Mouse (Mus musculus): ENCODE results near the gene Pcyt1b. TPM values are rescaled to one million over a fixed set of nuclear protein-coding genes. Genes with fewer than 3 reads are reported as not detected.

Pcyt1b gene
- polyA plus RNA-seq, 1 experiment = 1.9 TPM

DNA sequence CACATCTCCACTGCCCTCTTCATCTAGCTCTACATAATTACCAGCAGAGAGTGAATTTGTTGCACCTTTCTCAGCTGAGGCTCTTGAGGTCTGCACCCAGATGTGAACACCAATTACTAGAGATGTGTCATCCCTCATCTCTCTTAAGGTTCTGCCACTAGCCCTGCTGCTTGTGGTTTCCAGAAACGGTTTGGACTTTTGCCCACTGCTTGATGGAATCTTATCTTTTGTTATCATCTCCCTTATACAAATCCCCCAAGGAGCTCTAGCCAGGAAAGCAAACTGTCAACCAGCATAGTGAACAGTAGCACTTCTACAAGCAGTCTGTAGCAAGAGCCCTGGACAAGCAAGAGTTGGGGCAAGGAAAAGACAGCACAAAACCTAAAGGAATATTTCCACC, 57.9 kb downstream of the Pcyt1b start:
- Histone ChIP-seq H3K4me2 (ENCODE audit: low read depth) (no peak overlapping the region), H3K27me3 (ENCODE audit: control insufficient read depth, insufficient read depth, insufficient read length) (no peaks in the 10 kb centered on the region), H3K4me3 (no peak overlapping the region), H3ac (ENCODE audit: control insufficient read depth, insufficient read length) (no peak overlapping the region), H3K36me3 (ENCODE audit: control insufficient read depth, insufficient read depth) (no peaks in the 10 kb centered on the region), H3K79me2 (ENCODE audit: control insufficient read depth, insufficient read depth) (no peaks in the 10 kb centered on the region)
- TF ChIP-seq TCF3 (IDR thresholded peaks at IDR 0.05; ENCODE audit: insufficient read length, low read depth) = no peak
- TF ChIP-seq SRF (IDR thresholded peaks at IDR 0.05; ENCODE audit: control insufficient read depth, insufficient read length, low read depth) = no peak
- no peak for TF ChIP-seq POLR2A (IDR thresholded peaks at IDR 0.05; ENCODE audit: insufficient read length, low read depth)
- no peak for TF ChIP-seq CEBPB (IDR thresholded peaks at IDR 0.05; ENCODE audit: insufficient read depth, poor library complexity, severe bottlenecking)
- TF ChIP-seq TCF12 (IDR thresholded peaks at IDR 0.05; ENCODE audit: insufficient read depth, poor library complexity, severe bottlenecking) = no peak

DNA sequence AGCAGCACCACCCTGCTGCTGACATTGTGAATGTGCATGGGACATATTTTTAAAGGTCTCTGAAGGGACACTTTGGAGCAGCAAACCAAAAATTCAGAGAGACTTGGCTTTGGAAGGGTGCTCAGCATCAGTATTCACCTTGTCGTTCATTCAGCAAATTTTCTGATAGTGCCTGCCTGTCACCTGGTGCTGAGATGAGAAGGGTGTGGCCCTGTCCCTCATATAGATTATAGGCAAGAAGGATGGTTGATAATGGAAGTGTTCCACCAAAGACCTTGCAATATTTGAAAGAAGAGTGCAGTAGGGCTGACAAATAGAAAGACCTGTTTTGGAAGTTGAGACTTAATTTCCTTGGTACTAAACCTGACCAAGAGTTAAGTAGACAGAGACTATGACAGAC, 74.9 kb downstream of the Pcyt1b start:
- Histone ChIP-seq H3K4me3 (no peak overlapping the region), H3ac (ENCODE audit: control insufficient read depth, insufficient read length) (no peak overlapping the region), H3K27me3 (ENCODE audit: control insufficient read depth, insufficient read depth, insufficient read length) (no peaks in the 10 kb centered on the region), H3K4me2 (ENCODE audit: low read depth) (no peak overlapping the region), H3K79me2 (ENCODE audit: control insufficient read depth, insufficient read depth) (no peaks in the 10 kb centered on the region), H3K36me3 (ENCODE audit: control insufficient read depth, insufficient read depth) (no peaks in the 10 kb centered on the region)
- no peak for TF ChIP-seq MYOD1 (IDR thresholded peaks at IDR 0.05; ENCODE audit: control insufficient read depth in 1 of 3, insufficient read length in 2 of 3, low read depth in 2 of 3)

DNA sequence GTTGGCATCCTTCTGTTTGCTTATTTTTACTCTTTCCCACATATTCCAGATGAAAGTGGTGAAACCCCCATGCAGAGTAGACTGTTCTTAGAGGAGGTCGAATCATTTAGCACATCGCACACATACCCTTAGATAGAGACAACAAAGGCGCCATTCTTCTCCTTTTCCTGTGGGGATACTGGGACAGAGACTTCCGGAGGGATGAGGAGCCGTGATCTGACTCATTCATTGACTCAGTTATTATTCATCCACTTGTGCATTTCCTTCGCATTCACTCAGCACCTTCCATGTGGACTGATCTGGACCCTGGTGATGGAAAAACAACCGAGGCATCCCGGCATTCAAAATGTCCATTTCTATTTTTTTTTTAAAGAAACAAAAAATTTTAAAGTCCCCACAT, 76.2 kb downstream of the Pcyt1b start:
- H3K36me3 ChIP-seq (ENCODE audit: control insufficient read depth, insufficient read depth) = no peaks in the 10 kb centered on the region

DNA sequence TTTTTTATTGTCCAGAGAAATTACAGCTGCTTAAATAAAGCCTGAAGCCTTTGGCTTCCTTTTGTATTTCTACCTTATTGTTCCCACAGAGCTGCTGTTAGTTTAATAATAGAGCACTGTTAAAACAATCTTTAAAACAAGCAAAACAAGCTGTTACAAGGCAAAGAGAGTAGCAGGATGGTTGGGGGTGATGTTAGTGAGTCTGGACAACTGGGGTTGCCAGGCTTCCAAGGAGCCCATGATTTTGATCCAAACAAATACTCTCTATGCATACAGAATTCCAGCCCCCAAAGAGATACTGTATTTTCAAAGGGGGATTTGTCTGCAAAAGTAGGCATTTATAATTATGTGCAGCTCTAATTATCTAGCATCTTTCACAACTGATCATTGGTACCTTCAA, 77.7 kb downstream of the Pcyt1b start:
- TF ChIP-seq SRF (IDR thresholded peaks at IDR 0.05; ENCODE audit: control insufficient read depth, insufficient read length, low read depth) = no peak
- TF ChIP-seq MYOG (IDR thresholded peaks at IDR 0.05; ENCODE audit: control insufficient read depth in 1 of 3, insufficient read depth in 1 of 3, insufficient read length in 2 of 3, low read depth in 2 of 3) = no peak
- no peak for TF ChIP-seq MYOD1 (IDR thresholded peaks at IDR 0.05; ENCODE audit: control insufficient read depth in 1 of 3, insufficient read length in 2 of 3, low read depth in 2 of 3)
- no peak for TF ChIP-seq REST (IDR thresholded peaks at IDR 0.05; ENCODE audit: insufficient read depth, insufficient read length)
- TF ChIP-seq MAX (IDR thresholded peaks at IDR 0.05; ENCODE audit: low read depth) = no peak
- no peak for TF ChIP-seq CEBPB (IDR thresholded peaks at IDR 0.05; ENCODE audit: insufficient read depth, poor library complexity, severe bottlenecking)
- TF ChIP-seq E2F4 (IDR thresholded peaks at IDR 0.05; ENCODE audit: insufficient read depth) = no peak
- TF ChIP-seq USF1 (IDR thresholded peaks at IDR 0.05; ENCODE audit: low read depth) = no peak
- TF ChIP-seq TCF3 (IDR thresholded peaks at IDR 0.05; ENCODE audit: insufficient read length, low read depth) = no peak
- H3K27me3 ChIP-seq (ENCODE audit: control insufficient read depth, insufficient read depth, insufficient read length) = no peaks in the 10 kb centered on the region
- no peak overlapping the region for H3K4me2 ChIP-seq (ENCODE audit: low read depth)
- no peak overlapping the region for H3K4me3 ChIP-seq
- H3K79me2 ChIP-seq (ENCODE audit: control insufficient read depth, insufficient read depth) = no peaks in the 10 kb centered on the region
- H3ac ChIP-seq (ENCODE audit: control insufficient read depth, insufficient read length) = no peak overlapping the region
- no peaks in the 10 kb centered on the region for H3K36me3 ChIP-seq (ENCODE audit: control insufficient read depth, insufficient read depth)

More for the DNA sequence above, 76.2 kb downstream of the Pcyt1b start:
- TF ChIP-seq E2F4 (IDR thresholded peaks at IDR 0.05; ENCODE audit: insufficient read depth) (no peak), SRF (IDR thresholded peaks at IDR 0.05; ENCODE audit: control insufficient read depth, insufficient read length, low read depth) (no peak), TCF3 (IDR thresholded peaks at IDR 0.05; ENCODE audit: insufficient read length, low read depth) (no peak), USF1 (IDR thresholded peaks at IDR 0.05; ENCODE audit: low read depth) (no peak), MAX (IDR thresholded peaks at IDR 0.05; ENCODE audit: low read depth) (no peak), CEBPB (IDR thresholded peaks at IDR 0.05; ENCODE audit: insufficient read depth, poor library complexity, severe bottlenecking) (no peak), TCF12 (IDR thresholded peaks at IDR 0.05; ENCODE audit: insufficient read depth, poor library complexity, severe bottlenecking) (no peak), REST (IDR thresholded peaks at IDR 0.05; ENCODE audit: insufficient read depth, insufficient read length) (no peak), MYOD1 (IDR thresholded peaks at IDR 0.05; ENCODE audit: control insufficient read depth in 1 of 3, insufficient read length in 2 of 3, low read depth in 2 of 3) (no peak)
- Histone ChIP-seq H3K27me3 (ENCODE audit: control insufficient read depth, insufficient read depth, insufficient read length) (no peaks in the 10 kb centered on the region), H3ac (ENCODE audit: control insufficient read depth, insufficient read length) (no peak overlapping the region), H3K4me3 (no peak overlapping the region), H3K79me2 (ENCODE audit: control insufficient read depth, insufficient read depth) (no peaks in the 10 kb centered on the region), H3K4me2 (ENCODE audit: low read depth) (peak overlapping the region; percentile 42)

DNA sequence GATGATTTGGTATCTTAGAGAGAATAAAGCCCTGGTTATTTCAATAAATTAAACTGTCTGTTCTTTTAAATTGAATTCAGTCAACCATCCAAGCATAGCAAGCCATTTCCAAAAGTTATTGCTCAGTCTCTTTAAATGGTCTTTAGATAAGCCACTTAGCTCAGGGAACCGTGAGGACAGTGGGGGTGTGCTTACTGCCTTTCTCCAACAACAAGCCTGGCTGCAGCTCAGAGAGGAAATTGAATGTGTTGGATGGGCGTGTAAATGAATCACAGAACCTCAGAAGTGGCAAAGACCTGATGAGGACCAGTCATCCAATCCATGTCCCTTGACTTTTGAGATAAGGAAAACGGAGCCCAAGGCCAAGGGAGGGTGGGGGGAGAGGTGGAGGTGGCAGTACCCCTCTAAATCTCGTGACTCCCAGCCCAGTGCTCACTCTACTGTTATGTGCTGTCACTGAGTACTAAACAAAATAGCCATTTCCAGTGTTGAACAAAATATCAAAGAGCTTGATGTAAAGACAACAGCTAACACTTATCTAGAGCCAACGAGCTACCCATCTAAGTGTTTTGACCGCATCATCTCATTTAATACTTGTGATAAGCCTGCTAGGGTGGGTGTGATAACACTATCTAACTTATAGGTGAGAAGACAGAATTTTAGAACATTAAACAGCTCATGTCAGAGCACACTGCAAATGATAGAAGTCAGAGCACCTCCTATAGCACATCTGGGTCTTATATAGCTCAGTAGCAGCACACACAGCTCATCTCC, 78.5 kb downstream of the Pcyt1b start:
- Histone ChIP-seq H3K4me3 (no peak overlapping the region), H3K4me2 (ENCODE audit: low read depth) (no peak overlapping the region), H3K27me3 (ENCODE audit: control insufficient read depth, insufficient read depth, insufficient read length) (no peaks in the 10 kb centered on the region), H3K79me2 (ENCODE audit: control insufficient read depth, insufficient read depth) (no peaks in the 10 kb centered on the region), H3K36me3 (ENCODE audit: control insufficient read depth, insufficient read depth) (no peaks in the 10 kb centered on the region), H3ac (ENCODE audit: control insufficient read depth, insufficient read length) (no peak overlapping the region)
- no peak for TF ChIP-seq MYOG (IDR thresholded peaks at IDR 0.05; ENCODE audit: control insufficient read depth in 1 of 3, insufficient read depth in 1 of 3, insufficient read length in 2 of 3, low read depth in 2 of 3)
- no peak for TF ChIP-seq MAX (IDR thresholded peaks at IDR 0.05; ENCODE audit: low read depth)
- no peak for TF ChIP-seq E2F4 (IDR thresholded peaks at IDR 0.05; ENCODE audit: insufficient read depth)
- TF ChIP-seq USF1 (IDR thresholded peaks at IDR 0.05; ENCODE audit: low read depth) = no peak
- TF ChIP-seq MYOD1 (IDR thresholded peaks at IDR 0.05; ENCODE audit: control insufficient read depth in 1 of 3, insufficient read length in 2 of 3, low read depth in 2 of 3) = no peak
- TF ChIP-seq TCF3 (IDR thresholded peaks at IDR 0.05; ENCODE audit: insufficient read length, low read depth) = no peak
- TF ChIP-seq POLR2AphosphoS2 (IDR thresholded peaks at IDR 0.05; ENCODE audit: insufficient read length, low read depth) = no peak
